In the genomic region with DNA sequence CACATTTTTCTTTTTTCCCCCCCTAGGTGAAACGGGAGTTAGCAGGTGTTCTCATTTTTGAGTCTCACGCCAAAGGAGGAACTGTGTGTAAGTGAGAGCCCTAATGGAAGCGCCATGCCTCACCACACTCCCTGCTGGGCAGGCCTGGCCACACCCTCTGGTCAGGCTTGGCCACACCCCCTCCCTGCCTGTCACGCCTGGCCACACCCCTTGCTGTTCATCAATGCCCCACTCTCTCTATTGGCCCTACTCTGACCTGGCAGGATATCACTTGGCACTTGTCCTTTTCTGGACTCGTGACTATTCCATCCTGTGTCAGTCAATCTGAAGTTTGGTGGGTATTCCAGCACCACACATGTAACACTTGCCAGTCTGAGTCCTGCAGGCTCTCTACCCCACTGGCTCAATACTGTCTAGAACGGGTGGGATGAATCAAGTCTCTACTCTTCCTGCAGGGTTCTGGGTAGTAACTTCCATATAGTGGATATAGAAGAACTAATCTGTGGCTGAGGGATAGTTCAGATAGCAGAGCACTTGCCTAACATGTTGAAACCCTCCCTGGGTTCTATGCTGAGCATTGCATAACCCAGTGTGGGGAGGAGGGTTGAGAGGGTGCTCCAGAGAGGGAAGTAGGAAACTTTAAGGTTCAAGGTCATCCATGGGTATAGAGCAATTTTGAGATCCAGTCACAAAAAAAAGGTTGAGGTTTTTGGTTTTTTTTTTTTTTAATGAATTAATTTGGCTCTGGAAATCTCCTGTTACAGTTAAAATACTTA, we compare ENCODE assay signal across 9 mouse cellular contexts.
DNase-seq lines count a peak whose midpoint lies in the region; ATAC-seq and TF ChIP-seq lines count a peak whose summit lies in the region.
"Had no signal": no experiment of that assay in that cellular context is flagged by ENCODE, and none has a peak within 500 bp of the region (broad histone marks: within the 10 kb centered on the region; RNA-seq: fewer than 3 reads in every experiment).

No protein-coding gene starts in this region.

- 53% methylated on average over 6 of the region's 6 CpGs for WGBS in thymus, adult 2 months
- WGBS in lung, postnatal 0 days = 69% methylated on average over 6 of the region's 6 CpGs

- peaks cover 5% of the 10 kb centered on the region for H3K4me1 ChIP-seq in thymus, adult 2 months (replicated peaks; ENCODE audit: control insufficient read depth, insufficient read depth, low read length)
- H3K4me1 ChIP-seq in lung, postnatal 0 days (ENCODE audit: insufficient read depth, low read depth, low read length) = peaks cover 3% of the 10 kb centered on the region; the same call in 1 of the 2 replicates

- H3K4me2 ChIP-seq in lung, postnatal 0 days (replicated peaks; ENCODE audit: low read depth, low read length) = no peak overlapping the region

- no peak overlapping the region for H3K4me3 ChIP-seq in thymus, adult 2 months (ENCODE audit: control insufficient read depth, insufficient read depth, low read length)
- no peak overlapping the region for H3K4me3 ChIP-seq in lung, postnatal 0 days (ENCODE audit: low read depth, low read length)

- no peak overlapping the region for H3K9ac ChIP-seq in lung, postnatal 0 days (replicated peaks; ENCODE audit: low read depth)

- no peak for TF ChIP-seq CTCF in thymus, adult 2 months (IDR thresholded peaks at IDR 0.05; ENCODE audit: borderline replicate concordance, control insufficient read depth, extremely low read depth, insufficient read depth, low read length, poor library complexity)
- TF ChIP-seq CTCF in lung, postnatal 0 days (IDR thresholded peaks at IDR 0.05) = no peak

- no peak for TF ChIP-seq POLR2A in thymus, adult 2 months (IDR thresholded peaks at IDR 0.05; ENCODE audit: control insufficient read depth, extremely low read depth, insufficient read depth, low read length, poor library complexity)

- peak; percentile 63 for ATAC-seq in lung, postnatal 0 days
- no peak for ATAC-seq in inflammation-experienced regulatory T-cells, adult 6 months
- ATAC-seq: forebrain, embryonic 14.5 days had no signal

- no peaks in the 10 kb centered on the region for H3K36me3 ChIP-seq in thymus, adult 2 months (ENCODE audit: control insufficient read depth, insufficient read depth, low read length)
- H3K36me3 ChIP-seq in lung, postnatal 0 days (ENCODE audit: insufficient read depth, low read length) = peaks cover 4% of the 10 kb centered on the region; the same call in 1 of the 2 replicates

- no peaks in the 10 kb centered on the region for H3K9me3 ChIP-seq in lung, postnatal 0 days (ENCODE audit: low read length)

- H3K27me3 ChIP-seq in thymus, adult 2 months (ENCODE audit: control insufficient read depth, insufficient read depth, low read length) = no peaks in the 10 kb centered on the region
- no peaks in the 10 kb centered on the region for H3K27me3 ChIP-seq in lung, postnatal 0 days (replicated peaks; ENCODE audit: insufficient read depth, low read length)

- H3K27ac ChIP-seq in thymus, adult 2 months (ENCODE audit: control insufficient read depth, insufficient read depth, low read length) = no peak overlapping the region
- no peak overlapping the region for H3K27ac ChIP-seq in lung, postnatal 0 days (ENCODE audit: low read length)

- peak; percentile 60 to 83 for DNase-seq in adrenal gland, adult (ENCODE audit: inconsistent age in 2 of 2, low spot score in 1 of 2)
- no peak for DNase-seq in adrenal gland, postnatal 4 days (ENCODE audit: low spot score in 2 of 2)
- DNase-seq in thymus, adult 2 months = peak; percentile 22
- DNase-seq in thymus, postnatal 10 days (ENCODE audit: low spot score in 2 of 2) = no peak
- peak; percentile 55 for DNase-seq in lung, postnatal 0 days (ENCODE audit: low spot score)
- peak; percentile 27 for DNase-seq in testis, postnatal 14 days (ENCODE audit: low spot score)
- DNase-seq in kidney, adult 8-10 months = no peak

- TF ChIP-seq EP300 in lung, postnatal 0 days (IDR thresholded peaks at IDR 0.05) = no peak

Comparison
In these comparisons a context has a peak if more than half of its experiments do, and no peak if none do; other contexts are left out.
1. DNase-seq: peak in adrenal gland, adult (2 of 2), thymus, adult 2 months (single experiment), lung, postnatal 0 days (single experiment) and testis, postnatal 14 days (single experiment); none in adrenal gland, postnatal 4 days (0 of 2), thymus, postnatal 10 days (0 of 2) and kidney, adult 8-10 months (0 of 2).